Mouse (Mus musculus) lung, embryonic 15.5 days (tissue): ENCODE data around the gene Calu. TPM values are rescaled to one million over a fixed set of nuclear protein-coding genes. Genes with fewer than 3 reads are reported as not detected.
"Not testable (repeated sequence)": the region's sequence is repeated elsewhere in the genome, so short reads cannot be mapped to it uniquely, and the experiment has no call there.

ENCODE experiments used
- ATAC-seq: fragments of 200-750 bp; cut with Nextera tagmentation; 2 replicates; pipeline ENCODE4 v1.8.0; 2017; ENCODE audit warnings: moderate number of reproducible peaks, borderline replicate concordance; ENCODE audit not compliant: low FRiP score, low TSS enrichment; ENCODE audit errors: extremely low read depth
- H3K27ac ChIP-seq: fragments of 300-500 bp; sonication (generic); 2 replicates; pipeline ENCODE4 v1.5.1; 2015; ENCODE audit warnings: moderate library complexity, mild to moderate bottlenecking, inconsistent platforms
- H3K27me3 ChIP-seq: fragments of 300-500 bp; sonication (generic); 2 replicates; pipeline ENCODE4 v1.6.1; 2015; ENCODE audit warnings: inconsistent platforms
- H3K36me3 ChIP-seq: fragments of 300-500 bp; sonication (generic); 2 replicates; pipeline ENCODE4 v1.6.1; 2015; ENCODE audit warnings: inconsistent platforms
- H3K4me1 ChIP-seq: fragments of 300-500 bp; sonication (generic); 2 replicates; pipeline ENCODE4 v1.6.1; 2015; ENCODE audit warnings: inconsistent platforms
- H3K4me2 ChIP-seq: fragments of 300-500 bp; sonication (generic); 2 replicates; pipeline ENCODE4 v1.6.1; 2015; ENCODE audit warnings: inconsistent platforms, mild to moderate bottlenecking, moderate library complexity
- H3K4me3 ChIP-seq: fragments of 300-500 bp; sonication (generic); 2 replicates; pipeline ENCODE4 v1.5.1; 2015; ENCODE audit warnings: mild to moderate bottlenecking, inconsistent platforms
- H3K9ac ChIP-seq: fragments of 300-500 bp; sonication (generic); 2 replicates; pipeline ENCODE4 v1.6.1; 2015; ENCODE audit warnings: inconsistent platforms
- H3K9me3 ChIP-seq: fragments of 300-500 bp; sonication (generic); 2 replicates; pipeline ENCODE4 v1.6.1; 2016; ENCODE audit warnings: inconsistent platforms
- WGBS: fragments of 180-500 bp; shearing (Covaris S2); methylation state at CpG from one replicate; pipeline ENCODE4 v1.1.7; 2015; 5-methylcytosine and 5-hydroxymethylcytosine counted together
- polyA plus RNA-seq: library from polyadenylated mRNA; unstranded; fragments of >200 nt; fragmentation: Nextera tagmentation; extraction: Ambion mirVana; gene quantifications from 2 replicates; pipeline ENCODE4 v1.2.1, GENCODE M21; 2015

Calu gene
- polyA plus RNA-seq, 1 experiment from 2014 or later, result 444 TPM

- no peaks in the 10 kb centered on the region for H3K27me3 ChIP-seq
- H3K4me3 ChIP-seq, result no peak overlapping the region
- no peak for ATAC-seq
- H3K9me3 ChIP-seq, result no peaks in the 10 kb centered on the region
- no peaks in the 10 kb centered on the region for H3K4me1 ChIP-seq
- WGBS, result 89% methylated on average over 1 of the region's 1 CpGs
- no peak overlapping the region for H3K27ac ChIP-seq
- no peak overlapping the region for H3K9ac ChIP-seq
- peaks cover 64% of the 10 kb centered on the region for H3K36me3 ChIP-seq
- no peak overlapping the region for H3K4me2 ChIP-seq
Measured at GRCm38 (mm10) chr6:29365277-29365676, 17.4 kb downstream of the Calu start.

GRCm38 (mm10) chr6:29377386-29377785 is 29.5 kb downstream of the Calu start:
- no peak for ATAC-seq
- Histone ChIP-seq H3K4me3 (no peak overlapping the region), H3K36me3 (peaks cover 59% of the 10 kb centered on the region), H3K27me3 (no peaks in the 10 kb centered on the region), H3K9me3 (no peaks in the 10 kb centered on the region), H3K4me1 (no peaks in the 10 kb centered on the region), H3K27ac (no peak overlapping the region), H3K4me2 (no peak overlapping the region), H3K9ac (no peak overlapping the region)
- 90% methylated on average over 4 of the region's 4 CpGs for WGBS

- 90% methylated on average over 10 of the region's 10 CpGs for WGBS
Measured at GRCm38 (mm10) chr6:29378678-29379077, 30.8 kb downstream of the Calu start.

GRCm38 (mm10) chr6:29379954-29380353 is 32.1 kb downstream of the Calu start:
- Histone ChIP-seq H3K36me3 (peaks cover 35% of the 10 kb centered on the region), H3K4me3 (no peak overlapping the region), H3K9ac (no peak overlapping the region), H3K27ac (no peak overlapping the region), H3K27me3 (no peaks in the 10 kb centered on the region), H3K4me1 (no peaks in the 10 kb centered on the region), H3K4me2 (no peak overlapping the region), H3K9me3 (no peaks in the 10 kb centered on the region)
- 93% methylated on average over 6 of the region's 6 CpGs for WGBS
- ATAC-seq, result no peak

More at GRCm38 (mm10) chr6:29378678-29379077, 30.8 kb downstream of the Calu start:
- H3K4me1 ChIP-seq, result no peaks in the 10 kb centered on the region
- H3K9me3 ChIP-seq, result no peaks in the 10 kb centered on the region
- no peak overlapping the region for H3K27ac ChIP-seq
- no peak overlapping the region for H3K9ac ChIP-seq
- H3K27me3 ChIP-seq, result no peaks in the 10 kb centered on the region
- H3K36me3 ChIP-seq, result peaks cover 48% of the 10 kb centered on the region
- no peak for ATAC-seq
- H3K4me3 ChIP-seq, result no peak overlapping the region
- no peak overlapping the region for H3K4me2 ChIP-seq

- Histone ChIP-seq H3K27ac (no peak overlapping the region), H3K4me3 (no peak overlapping the region), H3K9ac (no peak overlapping the region), H3K4me2 (no peak overlapping the region), H3K27me3 (no peaks in the 10 kb centered on the region), H3K36me3 (peaks cover 10% of the 10 kb centered on the region), H3K9me3 (no peaks in the 10 kb centered on the region), H3K4me1 (peaks cover 3% of the 10 kb centered on the region)
- ATAC-seq, result no peak
- 50% methylated on average over 2 of the region's 2 CpGs for WGBS
Measured at GRCm38 (mm10) chr6:29382442-29382841, 34.6 kb downstream of the Calu start.

GRCm38 (mm10) chr6:29388052-29388518 is 40.2 kb downstream of the Calu start, which contains the start of gene Opn1sw:
Opn1sw (minus strand) TSS chr6:29388468.
- Histone ChIP-seq H3K9me3 (no peaks in the 10 kb centered on the region), H3K36me3 (no peaks in the 10 kb centered on the region), H3K4me2 (peak within 1 kb of the TSS; percentile 65), H3K27me3 (peaks cover 4% of the 10 kb centered on the region; the same call in 1 of the 2 replicates), H3K27ac (peak within 1 kb of the TSS; percentile 82), H3K4me1 (peaks cover 23% of the 10 kb centered on the region), H3K9ac (peak within 1 kb of the TSS; percentile 29), H3K4me3 (peak within 1 kb of the TSS; percentile 46)
- ATAC-seq, result peak; percentile 81
- 1% methylated on average over 12 of the region's 12 CpGs for WGBS

- H3K9ac ChIP-seq, result no peak overlapping the region; the same call in 1 of the 2 replicates
- peak overlapping the region; percentile 65 for H3K4me2 ChIP-seq
- no peaks in the 10 kb centered on the region for H3K36me3 ChIP-seq
- peaks cover 23% of the 10 kb centered on the region for H3K4me1 ChIP-seq
- ATAC-seq, result peak; percentile 97
- peak overlapping the region; percentile 82 for H3K27ac ChIP-seq
- H3K27me3 ChIP-seq, result peaks cover 4% of the 10 kb centered on the region; the same call in 1 of the 2 replicates
- H3K4me3 ChIP-seq, result peak overlapping the region; percentile 46
- no peaks in the 10 kb centered on the region for H3K9me3 ChIP-seq
- WGBS, result 5% methylated on average over 11 of the region's 11 CpGs
Measured at GRCm38 (mm10) chr6:29388606-29389080, 40.8 kb downstream of the Calu start.

GRCm38 (mm10) chr6:29389425-29389824 is 41.6 kb downstream of the Calu start:
- H3K4me1 ChIP-seq, result peaks cover 23% of the 10 kb centered on the region
- H3K27me3 ChIP-seq, result peaks cover 6% of the 10 kb centered on the region
- H3K9me3 ChIP-seq, result no peaks in the 10 kb centered on the region
- H3K9ac ChIP-seq, result no peak overlapping the region
- H3K4me2 ChIP-seq, result peak overlapping the region; percentile 65; the same call in 1 of the 2 replicates
- WGBS, result 50% methylated on average over 9 of the region's 9 CpGs
- H3K36me3 ChIP-seq, result no peaks in the 10 kb centered on the region
- no peak for ATAC-seq
- H3K4me3 ChIP-seq, result no peak overlapping the region; the same call in 1 of the 2 replicates
- no peak overlapping the region for H3K27ac ChIP-seq

- Histone ChIP-seq H3K4me1 (peaks cover 23% of the 10 kb centered on the region), H3K27me3 (peaks cover 16% of the 10 kb centered on the region)
- H3K27ac ChIP-seq, H3K4me3 ChIP-seq, H3K9ac ChIP-seq, ATAC-seq, H3K4me2 ChIP-seq, H3K36me3 ChIP-seq, H3K9me3 ChIP-seq: not testable (repeated sequence)
- WGBS, result 82% methylated on average over 1 of the region's 1 CpGs
Measured at GRCm38 (mm10) chr6:29390500-29390899, 42.6 kb downstream of the Calu start.

- not testable (repeated sequence) for H3K27ac ChIP-seq, H3K4me3 ChIP-seq, H3K36me3 ChIP-seq, H3K4me2 ChIP-seq, H3K9me3 ChIP-seq, H3K9ac ChIP-seq, ATAC-seq
- peaks cover 22% of the 10 kb centered on the region for H3K27me3 ChIP-seq
- peaks cover 29% of the 10 kb centered on the region for H3K4me1 ChIP-seq
- 61% methylated on average over 8 of the region's 8 CpGs for WGBS
Measured at GRCm38 (mm10) chr6:29391241-29391640, 43.4 kb downstream of the Calu start.

GRCm38 (mm10) chr6:29391802-29392201 is 43.9 kb downstream of the Calu start:
- ATAC-seq, result no peak
- Histone ChIP-seq H3K36me3 (no peaks in the 10 kb centered on the region), H3K9me3 (no peaks in the 10 kb centered on the region), H3K27ac (no peak overlapping the region), H3K4me3 (no peak overlapping the region), H3K4me1 (peaks cover 32% of the 10 kb centered on the region), H3K9ac (no peak overlapping the region), H3K27me3 (peaks cover 22% of the 10 kb centered on the region), H3K4me2 (no peak overlapping the region)
- 67% methylated on average over 4 of the region's 4 CpGs for whole genome bisulfite sequencing

GRCm38 (mm10) chr6:29394286-29394685 is 46.4 kb downstream of the Calu start:
- H3K9ac ChIP-seq, result no peak overlapping the region
- no peak for ATAC-seq
- WGBS, result 53% methylated on average over 1 of the region's 1 CpGs

More at GRCm38 (mm10) chr6:29394286-29394685, 46.4 kb downstream of the Calu start:
- no peak overlapping the region for H3K27ac ChIP-seq
- peaks cover 22% of the 10 kb centered on the region for H3K27me3 ChIP-seq
- H3K4me3 ChIP-seq, result no peak overlapping the region
- H3K4me2 ChIP-seq, result no peak overlapping the region
- H3K4me1 ChIP-seq, result peaks cover 23% of the 10 kb centered on the region
- H3K9me3 ChIP-seq, result no peaks in the 10 kb centered on the region
- no peaks in the 10 kb centered on the region for H3K36me3 ChIP-seq
